Mouse (Mus musculus) hindbrain, embryonic 12.5 days (tissue): ENCODE results near the gene Pigq. TPM values are rescaled to one million over a fixed set of nuclear protein-coding genes. Genes with fewer than 3 reads are reported as not detected.

ENCODE experiments used
- ATAC-seq: fragments of 200-750 bp; cut with Nextera tagmentation; 2 replicates; pipeline ENCODE4 v1.8.0; 2017; ENCODE audit warnings: moderate TSS enrichment; ENCODE audit not compliant: low FRiP score
- H3K27ac ChIP-seq: fragments of 300-500 bp; sonication (generic); 2 replicates; pipeline ENCODE4 v1.5.1; 2016; ENCODE audit warnings: mild to moderate bottlenecking
- H3K27me3 ChIP-seq: fragments of 300-500 bp; sonication (generic); 2 replicates; pipeline ENCODE4 v1.6.1; 2016; ENCODE audit warnings: mild to moderate bottlenecking
- H3K36me3 ChIP-seq: fragments of 300-500 bp; sonication (generic); 2 replicates; pipeline ENCODE4 v1.6.1; 2016; ENCODE audit warnings: mild to moderate bottlenecking
- H3K4me1 ChIP-seq: fragments of 300-500 bp; sonication (generic); 2 replicates; pipeline ENCODE4 v1.6.1; 2016
- H3K4me2 ChIP-seq: fragments of 300-500 bp; sonication (generic); replicated peaks from 2 replicates; pipeline ENCODE4 v1.6.1; 2016; ENCODE audit warnings: mild to moderate bottlenecking
- H3K4me3 ChIP-seq: fragments of 300-500 bp; sonication (generic); 2 replicates; pipeline ENCODE4 v1.5.1; 2016; ENCODE audit warnings: mild to moderate bottlenecking
- H3K9ac ChIP-seq: fragments of 300-500 bp; sonication (generic); 2 replicates; pipeline ENCODE4 v1.6.1; 2016; ENCODE audit warnings: mild to moderate bottlenecking, moderate library complexity
- H3K9me3 ChIP-seq: fragments of 300-500 bp; sonication (generic); replicated peaks from 2 replicates; pipeline ENCODE4 v1.6.1; 2016; ENCODE audit warnings: mild to moderate bottlenecking
- WGBS: fragments of 180-500 bp; shearing (Covaris S2); methylation state at CpG from one replicate; pipeline ENCODE4 v1.1.7; 2016; 5-methylcytosine and 5-hydroxymethylcytosine counted together
- polyA plus RNA-seq: library from polyadenylated mRNA; unstranded; fragments of >200 nt; fragmentation: Nextera tagmentation; extraction: Ambion mirVana; gene quantifications from 2 replicates; pipeline ENCODE4 v1.2.1, GENCODE M21; 2016

Gene Pigq
- polyA plus RNA-seq, 1 experiment from 2014 or later = 53.6 TPM

DNA sequence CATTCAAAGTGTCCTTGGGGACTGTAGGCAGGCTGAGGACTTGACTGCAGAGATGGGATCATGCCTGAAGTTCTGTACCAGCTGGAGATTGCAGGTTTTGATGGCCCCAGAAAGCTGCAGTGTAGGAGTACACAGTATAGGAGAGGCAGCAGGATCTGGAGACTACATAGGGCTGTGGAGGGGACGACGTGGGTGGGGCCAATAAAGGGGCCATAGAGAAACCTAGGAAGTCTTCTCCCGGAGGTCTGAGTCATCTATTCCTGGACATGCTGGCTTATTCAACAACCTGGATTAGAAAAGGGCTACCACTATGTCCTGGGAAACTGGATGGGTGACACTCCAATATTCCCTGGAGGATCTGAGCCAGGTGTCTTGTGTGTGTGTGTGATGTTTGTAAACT lies 11.0 kb upstream of the Pigq start:
- no peak overlapping the region for H3K9ac ChIP-seq
- H3K36me3 ChIP-seq = peaks cover 30% of the 10 kb centered on the region
- H3K4me3 ChIP-seq = no peak overlapping the region
- H3K4me1 ChIP-seq = peaks cover 16% of the 10 kb centered on the region
- no peaks in the 10 kb centered on the region for H3K9me3 ChIP-seq
- 67% methylated on average over 3 of the region's 3 CpGs for WGBS
- H3K4me2 ChIP-seq = no peak overlapping the region
- H3K27me3 ChIP-seq = peaks cover 33% of the 10 kb centered on the region
- no peak for ATAC-seq
- H3K27ac ChIP-seq = no peak overlapping the region

- peaks cover 16% of the 10 kb centered on the region for H3K4me1 ChIP-seq
- WGBS = 75% methylated on average over 1 of the region's 2 CpGs
- H3K4me2 ChIP-seq = no peak overlapping the region
- no peak for ATAC-seq
- peaks cover 19% of the 10 kb centered on the region for H3K36me3 ChIP-seq
- no peaks in the 10 kb centered on the region for H3K9me3 ChIP-seq
- H3K9ac ChIP-seq = no peak overlapping the region
- H3K27me3 ChIP-seq = peaks cover 43% of the 10 kb centered on the region
- no peak overlapping the region for H3K4me3 ChIP-seq
- no peak overlapping the region for H3K27ac ChIP-seq
Observed at GRCm38 (mm10) chr17:25954671-25955070, 9.9 kb upstream of the Pigq start.

DNA sequence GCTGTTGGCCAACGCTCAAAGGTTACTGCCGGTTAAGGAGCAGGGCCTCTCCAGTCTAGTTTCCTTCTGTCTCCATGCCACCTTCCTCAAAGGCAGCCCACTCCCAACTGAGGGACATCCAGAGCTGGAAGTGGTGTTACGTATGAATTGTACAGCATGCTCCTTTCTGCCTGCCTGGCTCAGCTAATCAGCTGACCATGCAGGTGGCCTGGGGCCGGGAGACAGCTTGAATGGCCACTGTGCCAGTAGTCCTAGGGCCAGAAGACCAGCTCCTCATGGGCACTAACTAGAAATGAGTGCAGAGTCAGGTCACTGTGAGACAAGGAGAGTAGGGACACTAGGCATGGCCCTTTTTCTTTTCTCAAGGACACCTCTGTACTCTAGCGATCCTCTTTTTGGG lies 8.4 kb upstream of the Pigq start:
- Histone ChIP-seq H3K4me2 (no peak overlapping the region), H3K27me3 (peaks cover 48% of the 10 kb centered on the region), H3K4me1 (peaks cover 16% of the 10 kb centered on the region), H3K27ac (no peak overlapping the region), H3K9me3 (no peaks in the 10 kb centered on the region), H3K4me3 (no peak overlapping the region), H3K9ac (no peak overlapping the region), H3K36me3 (peaks cover 5% of the 10 kb centered on the region; the same call in 1 of the 2 replicates)
- ATAC-seq = no peak
- WGBS = 88% methylated on average over 5 of the region's 5 CpGs

- peaks cover 16% of the 10 kb centered on the region for H3K4me1 ChIP-seq
- H3K27me3 ChIP-seq = peaks cover 49% of the 10 kb centered on the region
- H3K4me3 ChIP-seq = peak within 1 kb of the TSS; percentile 36
- no peaks in the 10 kb centered on the region for H3K9me3 ChIP-seq
- H3K4me2 ChIP-seq = peak within 1 kb of the TSS; percentile 57
- ATAC-seq = no peak
- 1% methylated on average over 58 of the region's 58 CpGs for WGBS
- peak within 1 kb of the TSS; percentile 38; the same call in 1 of the 2 replicates for H3K9ac ChIP-seq
- H3K36me3 ChIP-seq = no peaks in the 10 kb centered on the region
- no peak within 1 kb of the TSS for H3K27ac ChIP-seq
Observed at GRCm38 (mm10) chr17:25951803-25952623, 7.3 kb upstream of the Pigq start, which contains the start of gene A930017K11Rik. Gene A930017K11Rik (minus strand): TSS chr17:25952565.

- ATAC-seq = no peak
- Histone ChIP-seq H3K36me3 (no peaks in the 10 kb centered on the region), H3K9me3 (no peaks in the 10 kb centered on the region), H3K4me1 (peaks cover 16% of the 10 kb centered on the region), H3K4me3 (peak overlapping the region; percentile 36), H3K4me2 (peak overlapping the region; percentile 57), H3K9ac (peak overlapping the region; percentile 38; the same call in 1 of the 2 replicates), H3K27me3 (peaks cover 49% of the 10 kb centered on the region), H3K27ac (no peak overlapping the region)
- WGBS = under 1% methylated on average over 33 of the region's 33 CpGs
Observed at GRCm38 (mm10) chr17:25951225-25951802, 6.6 kb upstream of the Pigq start.

DNA sequence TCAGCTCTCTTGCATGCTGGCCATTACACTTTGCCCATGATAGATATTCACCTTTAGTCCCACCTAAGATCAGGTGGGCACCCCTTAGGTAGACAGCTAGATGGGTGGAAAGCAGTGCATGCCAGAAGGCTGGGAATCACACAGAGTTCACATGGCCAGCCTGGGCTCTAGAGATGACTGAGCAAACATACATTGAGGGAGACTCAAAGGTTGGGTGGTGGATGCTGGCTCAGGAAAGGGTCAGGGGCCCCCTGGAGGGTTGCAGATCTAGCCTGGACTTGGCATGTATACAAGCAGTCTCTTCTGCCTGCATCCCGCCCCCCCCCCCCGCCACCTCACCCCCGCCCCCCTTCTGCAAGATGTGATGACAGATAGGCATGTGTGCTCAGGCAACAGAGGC lies 6.0 kb upstream of the Pigq start:
- ATAC-seq = no peak
- Histone ChIP-seq H3K27ac (no peak overlapping the region), H3K27me3 (peaks cover 49% of the 10 kb centered on the region), H3K4me2 (no peak overlapping the region), H3K9me3 (no peaks in the 10 kb centered on the region), H3K4me3 (no peak overlapping the region), H3K4me1 (peaks cover 12% of the 10 kb centered on the region), H3K9ac (no peak overlapping the region), H3K36me3 (no peaks in the 10 kb centered on the region)
- no CpG with 5 or more reads among the region's 3 CpGs for WGBS

DNA sequence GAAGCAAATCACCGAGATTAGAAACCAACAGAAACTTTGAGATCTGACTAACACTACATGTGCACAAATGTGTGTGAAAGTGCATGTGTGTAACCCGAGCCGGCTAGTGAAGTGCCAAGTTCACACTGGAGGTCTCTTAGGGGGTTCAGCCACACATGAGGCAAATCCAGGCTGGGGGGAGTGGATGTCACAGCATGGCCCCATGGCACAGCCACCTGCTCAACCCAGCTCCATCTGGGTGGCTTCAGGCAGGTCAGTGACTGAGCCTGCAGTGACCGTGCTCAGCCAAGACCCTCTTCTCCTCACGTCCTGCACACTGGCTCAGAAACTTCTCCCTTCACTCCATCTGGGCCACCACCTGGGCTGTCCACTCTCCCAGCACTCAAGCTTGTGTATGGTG lies 5.2 kb upstream of the Pigq start:
- Histone ChIP-seq H3K4me3 (no peak overlapping the region), H3K36me3 (no peaks in the 10 kb centered on the region), H3K27me3 (peaks cover 49% of the 10 kb centered on the region), H3K4me1 (peaks cover 12% of the 10 kb centered on the region), H3K9me3 (no peaks in the 10 kb centered on the region), H3K9ac (no peak overlapping the region), H3K4me2 (no peak overlapping the region), H3K27ac (no peak overlapping the region)
- WGBS = 73% methylated on average over 5 of the region's 5 CpGs
- no peak for ATAC-seq

DNA sequence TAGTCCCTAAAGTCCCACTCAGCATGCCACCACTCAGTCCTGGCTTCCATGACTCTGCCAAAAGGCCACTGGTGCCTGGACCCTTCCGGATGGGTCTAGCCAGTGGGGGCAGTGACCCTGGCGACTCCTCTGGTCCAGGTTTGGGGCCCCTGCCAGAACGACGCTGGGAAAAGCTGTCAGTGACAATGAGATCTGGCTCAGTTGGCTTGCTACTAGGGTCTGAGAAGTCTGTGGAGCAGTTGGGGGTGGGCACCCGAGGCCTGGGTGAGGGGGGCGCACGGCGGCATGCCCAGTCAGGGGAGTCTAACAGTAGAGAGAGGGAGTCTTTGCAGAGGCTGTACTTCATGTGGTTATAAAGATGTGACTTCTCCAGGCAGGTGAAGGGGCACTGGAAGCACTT lies 3.3 kb upstream of the Pigq start:
- H3K9ac ChIP-seq = no peak overlapping the region
- H3K4me1 ChIP-seq = peaks cover 12% of the 10 kb centered on the region
- H3K27me3 ChIP-seq = peaks cover 39% of the 10 kb centered on the region
- no peak overlapping the region for H3K27ac ChIP-seq
- H3K4me2 ChIP-seq = no peak overlapping the region
- no peak for ATAC-seq
- WGBS = 77% methylated on average over 8 of the region's 8 CpGs
- no peak overlapping the region for H3K4me3 ChIP-seq
- H3K9me3 ChIP-seq = no peaks in the 10 kb centered on the region
- H3K36me3 ChIP-seq = no peaks in the 10 kb centered on the region

DNA sequence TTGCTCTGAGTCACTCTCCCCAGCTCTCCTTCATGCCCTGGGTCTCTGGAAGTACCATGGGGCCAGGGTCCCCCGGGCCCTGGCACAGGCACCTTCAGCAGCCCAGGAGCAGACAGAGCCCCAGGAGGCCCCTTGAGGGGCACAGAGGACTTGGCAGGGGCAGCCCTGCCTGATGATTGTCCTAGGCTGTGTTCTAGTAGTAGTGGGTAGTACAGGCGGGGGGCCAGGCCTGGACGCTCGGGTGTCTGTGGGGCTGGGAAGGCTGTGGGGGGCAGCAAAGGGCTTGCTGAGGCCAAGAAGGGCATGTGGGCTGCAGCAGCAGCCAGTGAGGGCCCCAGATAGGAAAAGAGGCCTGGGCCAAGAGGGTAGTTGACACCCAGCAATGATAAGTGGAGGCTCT lies 2.8 kb upstream of the Pigq start:
- Histone ChIP-seq H3K27me3 (peaks cover 35% of the 10 kb centered on the region), H3K27ac (no peak overlapping the region), H3K9ac (no peak overlapping the region), H3K4me1 (peaks cover 12% of the 10 kb centered on the region), H3K4me2 (no peak overlapping the region), H3K9me3 (no peaks in the 10 kb centered on the region), H3K36me3 (no peaks in the 10 kb centered on the region), H3K4me3 (no peak overlapping the region)
- ATAC-seq = no peak
- 72% methylated on average over 4 of the region's 4 CpGs for WGBS

- H3K4me2 ChIP-seq = no peak overlapping the region
- H3K36me3 ChIP-seq = no peaks in the 10 kb centered on the region
- H3K9me3 ChIP-seq = no peaks in the 10 kb centered on the region
- no peak overlapping the region for H3K9ac ChIP-seq
- no peak overlapping the region for H3K27ac ChIP-seq
- peaks cover 8% of the 10 kb centered on the region for H3K4me1 ChIP-seq
- no peak for ATAC-seq
- H3K4me3 ChIP-seq = no peak overlapping the region
- peaks cover 28% of the 10 kb centered on the region for H3K27me3 ChIP-seq
- 79% methylated on average over 8 of the region's 8 CpGs for WGBS
Observed at GRCm38 (mm10) chr17:25946891-25947290, 2.2 kb upstream of the Pigq start.

GRCm38 (mm10) chr17:25946349-25946748 lies 1.6 kb upstream of the Pigq start:
- Histone ChIP-seq H3K27ac (no peak overlapping the region), H3K4me2 (no peak overlapping the region), H3K9me3 (no peaks in the 10 kb centered on the region), H3K4me1 (peaks cover 3% of the 10 kb centered on the region), H3K4me3 (no peak overlapping the region), H3K36me3 (no peaks in the 10 kb centered on the region), H3K9ac (no peak overlapping the region), H3K27me3 (peaks cover 22% of the 10 kb centered on the region)
- WGBS = 78% methylated on average over 7 of the region's 7 CpGs
- ATAC-seq = no peak

- Histone ChIP-seq H3K4me1 (peaks cover 6% of the 10 kb centered on the region), H3K36me3 (no peaks in the 10 kb centered on the region), H3K4me2 (no peak overlapping the region), H3K9me3 (no peaks in the 10 kb centered on the region), H3K27me3 (peaks cover 15% of the 10 kb centered on the region), H3K9ac (no peak overlapping the region), H3K27ac (no peak overlapping the region), H3K4me3 (no peak overlapping the region)
- ATAC-seq = no peak
- 63% methylated on average over 9 of the region's 9 CpGs for WGBS
Observed at GRCm38 (mm10) chr17:25945517-25946155, 900 bp upstream of the Pigq start.
